Comparison of ENCODE assay signal across 8 mouse cellular contexts in genomic region chr3:68492513-68492912, GRCm38 (mm10).
DNase-seq lines count a peak whose midpoint lies in the region; ATAC-seq and TF ChIP-seq lines count a peak whose summit lies in the region.

No protein-coding gene starts in this region.

- WGBS in heart, adult 2 months = 36% methylated on average over 3 of the region's 3 CpGs

- H3K4me3 ChIP-seq in heart, adult 2 months = peak overlapping the region; percentile 88

- H3K27ac ChIP-seq in heart, adult 2 months = peak overlapping the region; percentile 97

- TF ChIP-seq POLR2A in heart, adult 2 months (IDR thresholded peaks at IDR 0.05; ENCODE audit: insufficient read depth, low read depth, low read length) = no peak

- no peak for TF ChIP-seq CTCF in heart, adult 2 months (IDR thresholded peaks at IDR 0.05)

- intact Hi-C loops in heart, adult 2 months (cut with DNase I) = loop anchor here (2.0 to 5.0 kb wide), 2 partner anchors 24 to 95 kb away; no protein-coding TSS in a partner anchor

- ATAC-seq in frontal cortex, adult (ENCODE audit: low TSS enrichment) = no peak

- peaks cover 7% of the 10 kb centered on the region for H3K4me1 ChIP-seq in heart, adult 2 months (ENCODE audit: control insufficient read depth, insufficient read depth, low read length)

- peak; percentile 38 for DNase-seq in adrenal gland, adult 2 months
- DNase-seq in adrenal gland, postnatal 4 days (ENCODE audit: low spot score in 2 of 2) = no peak
- DNase-seq in heart, adult 2 months = peak; percentile 58 to 64
- DNase-seq in kidney, adult 8-10 months = peak; percentile 41 to 59
- peak; percentile 42 for DNase-seq in lung, postnatal 14 days
- DNase-seq in thymus, postnatal 14 days = no peak
- no peak for DNase-seq in right cerebral cortex, adult 18-20 months

- no peaks in the 10 kb centered on the region for H3K27me3 ChIP-seq in heart, adult 2 months (ENCODE audit: control insufficient read depth, insufficient read depth, low read length)

- H3K79me2 ChIP-seq in heart, adult 2 months (replicated peaks; ENCODE audit: control insufficient read depth, insufficient read depth, low read length) = no peaks in the 10 kb centered on the region; the same call in 1 of the 2 replicates

- peaks cover 10% of the 10 kb centered on the region for H3K36me3 ChIP-seq in heart, adult 2 months (ENCODE audit: control insufficient read depth, insufficient read depth, low read length)

- no peak overlapping the region; the same call in 1 of the 2 replicates for H3K9ac ChIP-seq in heart, adult 2 months (ENCODE audit: low read depth, low read length)

- TF ChIP-seq EP300 in heart, adult 2 months (IDR thresholded peaks at IDR 0.05; ENCODE audit: insufficient read depth, low read depth, low read length) = 0 out of 2 replicates have a peak, but pooled peaks have one; percentile 41

Comparison
In these comparisons a context has a peak if more than half of its experiments do, and no peak if none do; other contexts are left out.
1. DNase-seq: peak in adrenal gland, adult 2 months (single experiment), heart, adult 2 months (2 of 2), kidney, adult 8-10 months (2 of 2) and lung, postnatal 14 days (single experiment); none in adrenal gland, postnatal 4 days (0 of 2), thymus, postnatal 14 days (single experiment) and right cerebral cortex, adult 18-20 months (single experiment).